Mouse (Mus musculus) testis, adult 2 months (tissue): ENCODE measurements at regions not wholly inside any gene's neighbourhood (a gene's known extent, or its start where the extent isn't known, plus 50 kb on each side); places are given as distances from the start of the nearest gene placed in this dataset.

ENCODE experiments used
- CTCF ChIP-seq: fragments of 200-500 bp; IDR thresholded peaks from 2 replicates; pipeline ENCODE4 v1.5.1; 2012; ENCODE audit warnings: low read depth, mild to moderate bottlenecking, inconsistent platforms, low read length, moderate library complexity; ENCODE audit not compliant: control insufficient read depth, insufficient read depth, insufficient replicate concordance
- POLR2A ChIP-seq: fragments of 200-500 bp; IDR thresholded peaks from 2 replicates; pipeline ENCODE4 v1.6.1; 2012; ENCODE audit warnings: low read depth, mild to moderate bottlenecking, inconsistent platforms, low read length, moderate library complexity; ENCODE audit not compliant: control insufficient read depth

DNA sequence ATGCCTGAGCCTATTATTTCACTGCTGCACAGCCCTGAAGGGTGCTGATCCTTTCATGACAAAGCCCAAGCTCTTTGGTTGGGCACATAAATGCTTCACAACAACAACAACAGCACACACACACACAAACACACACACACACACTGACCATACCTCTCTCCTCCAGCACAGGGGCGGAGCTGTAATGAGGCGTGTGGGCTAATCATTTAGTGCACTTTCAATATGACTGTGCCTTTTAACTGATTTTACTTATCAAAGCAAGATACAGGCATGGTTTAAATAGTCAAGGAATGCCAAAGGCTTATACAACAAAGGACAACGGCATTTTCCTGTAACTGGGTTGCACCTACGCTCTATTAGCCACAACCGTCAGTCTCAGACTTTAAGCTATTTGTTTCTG is 61.1 kb upstream of the Foxn2 start:
- TF ChIP-seq POLR2A = no peak
- TF ChIP-seq CTCF = no peak
